Mouse (Mus musculus) ES-Bruce4 (cell line): ENCODE measurements around the gene Csf3r. TPM values are rescaled to one million over a fixed set of nuclear protein-coding genes. Genes with fewer than 3 reads are reported as not detected.

Experiments used
- H3K27ac ChIP-seq: 2 replicates; pipeline ENCODE4 v1.5.1; 2012; ENCODE audit warnings: low read length, inconsistent platforms; ENCODE audit not compliant: insufficient read depth
- H3K27me3 ChIP-seq: 2 replicates; pipeline ENCODE4 v1.6.1; 2012; ENCODE audit warnings: mild to moderate bottlenecking, low read length, inconsistent platforms; ENCODE audit not compliant: control insufficient read depth, poor library complexity, insufficient read depth, severe bottlenecking
- H3K36me3 ChIP-seq: 2 replicates; pipeline ENCODE4 v1.6.1; 2012; ENCODE audit warnings: inconsistent platforms, mild to moderate bottlenecking, low read length, moderate library complexity; ENCODE audit not compliant: control insufficient read depth, poor library complexity, insufficient read depth, severe bottlenecking
- H3K4me1 ChIP-seq: one replicate; pipeline ENCODE4 v1.8.1; 2011; ENCODE audit warnings: low read length; ENCODE audit not compliant: control insufficient read depth, insufficient read depth
- H3K4me3 ChIP-seq: 2 replicates; pipeline ENCODE4 v1.5.1; 2011; ENCODE audit warnings: low read depth, mild to moderate bottlenecking, low read length
- H3K9ac ChIP-seq: 2 replicates; pipeline ENCODE4 v1.6.1; 2012; ENCODE audit warnings: low read depth, mild to moderate bottlenecking, inconsistent platforms; ENCODE audit not compliant: poor library complexity, severe bottlenecking
- H3K9me3 ChIP-seq: replicated peaks from 2 replicates; pipeline ENCODE4 v1.6.1; 2012; ENCODE audit warnings: mild to moderate bottlenecking, low read length, inconsistent platforms; ENCODE audit not compliant: control insufficient read depth, poor library complexity, insufficient read depth, severe bottlenecking
- CTCF ChIP-seq: IDR thresholded peaks from one replicate; pipeline ENCODE4 v1.8.1; 2011; ENCODE audit warnings: low read depth, low read length
- EP300 ChIP-seq: IDR thresholded peaks from 2 replicates; pipeline ENCODE4 v1.6.1; 2011; ENCODE audit warnings: low read depth, low read length; ENCODE audit not compliant: insufficient read depth
- POLR2A ChIP-seq: IDR thresholded peaks from one replicate; pipeline ENCODE4 v1.8.1; 2011; ENCODE audit warnings: low read length; ENCODE audit not compliant: insufficient read depth
- polyA plus RNA-seq: library from polyadenylated mRNA; stranded (reverse); fragments of >200 nt; gene quantifications from 2 replicates; pipeline ENCODE4 v1.2.4, GENCODE M21; 2011; ENCODE audit warnings: low read depth; ENCODE audit not compliant: missing spikeins, insufficient read depth, insufficient read length

Gene Csf3r
- polyA plus RNA-seq, 1 experiment: not detected

DNA sequence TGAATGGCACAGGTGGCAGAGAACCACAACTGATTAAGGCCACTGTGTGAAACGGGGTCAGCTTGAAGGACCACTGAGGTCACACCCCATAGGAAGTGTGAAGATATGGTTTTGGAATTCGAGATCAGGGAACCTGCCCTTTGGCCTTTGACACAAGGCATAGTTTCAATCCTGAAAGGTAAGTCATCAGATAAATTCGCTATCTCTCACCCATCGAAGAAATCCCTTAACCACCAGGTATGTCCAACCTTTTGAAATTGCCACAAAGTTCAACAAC is 66.4 kb downstream of the Csf3r start:
- H3K36me3 ChIP-seq: no peaks in the 10 kb centered on the region
- no peaks in the 10 kb centered on the region for H3K27me3 ChIP-seq
- no peaks in the 10 kb centered on the region for H3K4me1 ChIP-seq
- TF ChIP-seq EP300 (no peak), POLR2A (no peak), CTCF (no peak)
- H3K9ac ChIP-seq: no peak overlapping the region
- no peaks in the 10 kb centered on the region for H3K9me3 ChIP-seq
- no peak overlapping the region for H3K27ac ChIP-seq
- no peak overlapping the region for H3K4me3 ChIP-seq

DNA sequence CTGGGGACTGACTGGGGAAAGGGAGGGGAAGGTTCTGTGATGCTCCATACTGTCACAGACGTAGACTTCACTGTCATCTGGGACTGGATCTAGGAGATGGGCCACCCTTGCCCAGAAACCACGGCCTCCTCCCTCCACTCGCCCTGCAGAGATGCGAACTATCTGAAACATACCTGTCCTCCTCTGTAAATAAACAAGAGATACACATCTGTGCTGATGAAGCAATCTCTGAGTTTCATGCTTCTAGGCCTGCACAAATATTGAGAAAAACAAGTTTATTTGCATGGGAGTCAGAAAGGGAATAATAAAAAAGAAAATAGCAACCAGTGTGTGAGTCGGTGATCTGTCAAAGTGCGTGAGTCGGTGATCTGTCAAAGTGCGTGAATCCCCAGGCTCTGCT is 67.5 kb downstream of the Csf3r start:
- H3K9ac ChIP-seq: no peak overlapping the region
- H3K4me3 ChIP-seq: no peak overlapping the region
- H3K4me1 ChIP-seq: no peaks in the 10 kb centered on the region
- H3K9me3 ChIP-seq: no peaks in the 10 kb centered on the region
- TF ChIP-seq POLR2A (no peak), EP300 (no peak), CTCF (no peak)
- no peaks in the 10 kb centered on the region for H3K36me3 ChIP-seq
- no peak overlapping the region for H3K27ac ChIP-seq
- no peaks in the 10 kb centered on the region for H3K27me3 ChIP-seq

Other genes with a start within 250 kb of the Csf3r start
- 68.4 and 69.5 TPM in 2 replicates for gene Mrps15, start 22.4 kb downstream of the Csf3r start, polyA plus RNA-seq
- gene Oscp1, start 34.0 kb downstream of the Csf3r start, polyA plus RNA-seq: 2.8 and 5.3 TPM in 2 replicates
- gene Lsm10, start 72.1 kb downstream of the Csf3r start, polyA plus RNA-seq: 25.4 and 28.8 TPM in 2 replicates
- 36.4 and 37.5 TPM in 2 replicates for gene Stk40, start 79.4 kb downstream of the Csf3r start, polyA plus RNA-seq
- 13.6 and 15.9 TPM in 2 replicates for gene Eva1b, start 123.2 kb downstream of the Csf3r start, polyA plus RNA-seq
- 5.5 and 6.0 TPM in 2 replicates for gene Sh3d21, start 138.9 kb downstream of the Csf3r start, polyA plus RNA-seq
- 456 and 495 TPM in 2 replicates for gene Thrap3, start 178.2 kb downstream of the Csf3r start, polyA plus RNA-seq
- gene Map7d1, start 231.8 kb downstream of the Csf3r start, polyA plus RNA-seq: 29.0 and 31.9 TPM in 2 replicates
- 62.8 TPM in 2 replicates for gene Trappc3, start 237.8 kb downstream of the Csf3r start, polyA plus RNA-seq